Mouse (Mus musculus): ENCODE measurements around the gene Ranbp9.

Gene Ranbp9

GRCm38 (mm10) chr13:43480957-43481858, at the start of gene Ranbp9:
Ranbp9 (minus strand) TSS chr13:43481282.
- no peak for DNase-seq (ENCODE audit: low spot score)

DNA sequence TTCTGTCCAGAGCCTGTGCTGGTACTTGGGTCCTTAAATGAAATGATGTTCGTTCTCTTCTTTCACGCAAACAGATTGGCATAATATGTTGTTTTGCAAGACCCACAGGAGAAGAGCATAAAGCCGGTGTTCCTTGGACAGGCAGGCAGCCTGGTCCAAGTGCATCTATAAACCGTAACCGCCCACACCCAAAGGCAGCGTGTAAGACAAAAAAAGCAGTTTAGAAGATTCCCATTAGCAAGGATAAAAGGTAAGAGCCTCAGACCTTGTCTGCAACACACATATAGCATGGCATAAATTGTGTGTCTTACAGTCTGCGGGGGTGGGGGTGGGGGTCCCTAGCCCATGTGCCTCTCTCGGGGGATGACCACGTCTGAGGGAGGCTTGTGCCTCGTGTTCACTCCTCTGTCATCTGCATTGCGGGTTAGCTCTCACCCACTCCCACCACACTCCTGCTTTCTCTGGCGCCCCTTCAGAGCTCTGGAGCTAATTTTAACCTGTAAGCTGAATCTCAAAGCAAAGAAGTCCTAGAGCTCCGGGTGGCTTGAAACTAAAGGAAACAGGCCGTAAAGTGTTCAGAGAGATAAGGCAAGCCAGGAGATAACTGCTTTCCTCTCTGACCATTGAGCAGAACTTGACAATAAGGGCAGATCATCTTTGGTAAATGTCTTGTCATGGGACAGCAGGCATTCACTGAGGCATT, 49.2 kb upstream of the Ranbp9 start:
- no peak for DNase-seq (ENCODE audit: low spot score)

DNA sequence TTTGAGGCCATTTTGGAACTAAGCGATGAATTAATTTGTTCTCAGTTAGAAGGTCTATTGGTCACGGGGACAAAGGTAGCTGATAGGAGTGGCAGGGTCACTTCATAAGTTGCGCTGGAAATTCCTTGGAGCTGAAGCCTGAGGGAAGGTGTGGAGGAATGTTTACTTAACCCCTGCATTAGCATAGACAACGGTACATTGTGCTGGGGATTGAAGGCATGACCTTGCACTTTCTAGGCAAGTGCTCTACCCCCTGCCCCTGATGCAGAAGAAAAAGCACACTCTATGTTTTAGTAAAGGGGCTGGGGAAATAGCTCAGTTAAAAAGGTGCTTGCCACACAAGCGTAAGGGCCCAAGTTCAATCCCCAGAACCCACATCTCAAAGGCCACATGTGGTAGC, 45.2 kb upstream of the Ranbp9 start:
- DNase-seq (ENCODE audit: low spot score), result no peak

GRCm38 (mm10) chr13:43525363-43526134, 44.5 kb upstream of the Ranbp9 start:
- DNase-seq (ENCODE audit: low spot score), result no peak

- DNase-seq (ENCODE audit: low spot score), result no peak
Measured at GRCm38 (mm10) chr13:43524491-43525362, 43.6 kb upstream of the Ranbp9 start.

- no peak for DNase-seq (ENCODE audit: low spot score)
Measured at GRCm38 (mm10) chr13:43523906-43524480, 42.9 kb upstream of the Ranbp9 start.

- no peak for DNase-seq (ENCODE audit: low spot score)
Measured at GRCm38 (mm10) chr13:43521940-43522339, 40.9 kb upstream of the Ranbp9 start.

DNA sequence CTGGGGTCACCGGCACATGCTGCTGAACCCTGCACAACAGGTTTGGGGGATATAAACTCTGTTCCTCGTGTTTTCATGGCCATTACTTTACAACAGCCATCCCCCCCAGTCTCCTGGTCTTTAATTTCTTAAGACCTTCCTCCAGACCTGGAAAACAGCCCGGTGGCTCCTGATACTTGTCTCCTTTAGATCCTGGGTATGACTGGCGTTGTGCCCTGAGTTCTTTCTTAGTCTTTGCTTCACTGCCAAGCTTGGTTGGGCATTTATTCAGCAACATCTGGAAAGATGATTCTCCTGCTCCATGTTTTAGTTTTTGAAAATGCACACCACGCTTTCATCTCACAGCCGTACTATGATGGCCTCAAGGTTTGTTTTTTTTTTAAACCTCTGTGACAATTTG, 38.2 kb upstream of the Ranbp9 start:
- no peak for DNase-seq (ENCODE audit: low spot score)

GRCm38 (mm10) chr13:43517371-43517770, 36.3 kb upstream of the Ranbp9 start:
- no peak for DNase-seq (ENCODE audit: low spot score)

- DNase-seq (ENCODE audit: low spot score), result no peak
Measured at GRCm38 (mm10) chr13:43516931-43517330, 35.8 kb upstream of the Ranbp9 start.

- no peak for DNase-seq (ENCODE audit: low spot score)
Measured at GRCm38 (mm10) chr13:43516119-43516518, 35.0 kb upstream of the Ranbp9 start.

- DNase-seq (ENCODE audit: low spot score), result no peak
Measured at GRCm38 (mm10) chr13:43514950-43515358, 33.9 kb upstream of the Ranbp9 start.

GRCm38 (mm10) chr13:43512736-43513135, 31.7 kb upstream of the Ranbp9 start:
- no peak for DNase-seq (ENCODE audit: low spot score)

- DNase-seq (ENCODE audit: low spot score), result no peak
Measured at GRCm38 (mm10) chr13:43505798-43506197, 24.7 kb upstream of the Ranbp9 start.

GRCm38 (mm10) chr13:43503395-43503850, 22.3 kb upstream of the Ranbp9 start:
- no peak for DNase-seq (ENCODE audit: low spot score)

DNA sequence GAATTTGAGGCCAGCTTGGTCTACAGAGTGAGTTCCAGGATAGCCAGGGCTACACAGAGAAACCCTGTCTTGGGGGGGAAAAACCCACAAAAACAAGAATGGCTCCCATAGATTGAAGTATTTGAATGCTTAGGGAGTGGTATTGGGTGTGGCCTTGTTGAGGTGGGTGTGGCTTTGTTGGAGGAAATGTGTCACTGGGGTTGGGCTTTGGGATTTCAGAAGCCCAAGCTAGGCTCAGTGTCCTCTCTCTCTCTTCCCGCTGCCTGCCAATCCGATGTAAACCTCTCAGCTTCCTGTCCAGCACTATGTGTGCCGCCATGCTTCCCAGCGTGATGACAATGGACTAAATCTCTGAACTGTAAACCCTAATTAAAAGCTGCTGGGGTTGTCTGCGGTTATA, 20.5 kb upstream of the Ranbp9 start:
- no peak for DNase-seq (ENCODE audit: low spot score)

GRCm38 (mm10) chr13:43500483-43500850, 19.4 kb upstream of the Ranbp9 start:
- no peak for DNase-seq (ENCODE audit: low spot score)

- DNase-seq (ENCODE audit: low spot score), result no peak
Measured at GRCm38 (mm10) chr13:43499731-43500482, 18.8 kb upstream of the Ranbp9 start.

DNA sequence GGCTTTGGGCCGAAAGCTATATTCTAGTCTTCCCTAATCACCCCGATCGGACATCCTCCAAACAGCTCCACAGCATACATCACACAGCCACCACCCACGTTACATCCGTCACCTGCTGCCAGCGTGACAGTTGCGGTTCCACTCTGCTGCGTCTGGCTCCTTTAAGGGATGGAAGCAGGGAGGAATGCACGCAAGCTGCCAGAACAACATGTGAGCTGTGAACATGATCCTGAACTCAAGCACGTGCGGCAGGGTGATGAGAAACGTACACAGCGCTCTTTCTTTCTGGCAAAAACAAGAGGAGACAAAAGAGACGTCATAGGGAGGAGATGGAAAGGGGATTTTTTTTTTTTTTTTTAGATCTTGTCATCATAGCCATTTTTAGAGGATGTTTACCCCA, 17.8 kb upstream of the Ranbp9 start:
- DNase-seq (ENCODE audit: low spot score), result no peak

GRCm38 (mm10) chr13:43497769-43498168, 16.7 kb upstream of the Ranbp9 start:
- no peak for DNase-seq (ENCODE audit: low spot score)

Measured in urinary bladder, postnatal 10 days (tissue).